ENCODE assay signal across 15 mouse cellular contexts in the genomic region with DNA sequence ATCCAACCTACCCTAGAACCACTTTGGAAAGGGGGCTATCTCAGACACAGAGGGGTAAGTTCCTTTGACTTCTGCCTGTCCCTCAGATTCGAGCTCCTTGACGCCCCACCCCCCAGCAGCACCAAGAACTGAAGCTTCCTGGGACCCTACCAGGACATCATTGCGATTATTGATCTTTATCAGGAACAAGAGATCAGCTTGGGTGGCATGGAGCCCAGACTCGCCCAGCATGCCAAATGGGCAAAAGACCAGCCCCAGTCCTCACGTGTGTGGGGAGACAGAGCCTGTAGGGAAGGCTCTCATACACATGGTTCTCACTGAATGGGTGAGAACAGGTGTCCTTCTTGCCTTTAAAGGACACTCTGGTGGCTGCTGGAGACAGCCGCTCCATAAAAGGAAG. TPM values are rescaled to one million over a fixed set of nuclear protein-coding genes. Genes with fewer than 3 reads are reported as not detected.
DNase-seq lines count a peak whose midpoint lies in the region; ATAC-seq and TF ChIP-seq lines count a peak whose summit lies in the region.
"Had no signal": no experiment of that assay in that cellular context is flagged by ENCODE, and none has a peak within 500 bp of the region (broad histone marks: within the 10 kb centered on the region; RNA-seq: fewer than 3 reads in every experiment).

No protein-coding gene starts in this region.

- DNase-seq in heart, embryonic 10.5 days (ENCODE audit: low spot score) = no peak
- no peak for DNase-seq in heart, postnatal 14 days
- peak; percentile 54 for DNase-seq in midbrain, embryonic 11.5 days (ENCODE audit: low spot score, missing footprints)
- no peak for DNase-seq in liver, embryonic 11.5 days (ENCODE audit: low spot score)
- peak; percentile 64 for DNase-seq in testis, postnatal 10 days (ENCODE audit: low spot score)
- DNase-seq in lung, postnatal 0 days (ENCODE audit: low spot score) = no peak
- DNase-seq: adrenal gland, adult 8-10 months; cerebellum, postnatal 25 days; right cerebral cortex, adult 18-20 months; thymus, postnatal 36 days had no signal

- H3K36me3 ChIP-seq in heart, embryonic 10.5 days = no peaks in the 10 kb centered on the region; the same call in 1 of the 2 replicates
- H3K36me3 ChIP-seq in midbrain, embryonic 11.5 days (ENCODE audit: control insufficient read depth, insufficient read depth, low read length) = no peaks in the 10 kb centered on the region
- H3K36me3 ChIP-seq in midbrain, embryonic 15.5 days (replicated peaks) = no peaks in the 10 kb centered on the region
- no peaks in the 10 kb centered on the region for H3K36me3 ChIP-seq in liver, embryonic 11.5 days (ENCODE audit: control insufficient read depth, insufficient read depth, low read length)
- H3K36me3 ChIP-seq in lung, postnatal 0 days (ENCODE audit: insufficient read depth, low read length) = no peaks in the 10 kb centered on the region
- H3K36me3 ChIP-seq: kidney, embryonic 15.5 days; limb, embryonic 15.5 days; neural tube, embryonic 13.5 days had no signal

- WGBS in heart, embryonic 10.5 days = 71% methylated on average over 6 of the region's 6 CpGs
- 92% methylated on average over 6 of the region's 6 CpGs for WGBS in midbrain, embryonic 11.5 days
- 83% methylated on average over 6 of the region's 6 CpGs for WGBS in midbrain, embryonic 15.5 days
- 73% methylated on average over 6 of the region's 6 CpGs for WGBS in liver, embryonic 11.5 days
- WGBS in lung, postnatal 0 days = 74% methylated on average over 6 of the region's 6 CpGs

- no peaks in the 10 kb centered on the region for H3K9me3 ChIP-seq in heart, embryonic 10.5 days
- H3K9me3 ChIP-seq in midbrain, embryonic 11.5 days (ENCODE audit: control insufficient read depth, low read length) = no peaks in the 10 kb centered on the region
- no peaks in the 10 kb centered on the region for H3K9me3 ChIP-seq in midbrain, embryonic 15.5 days
- H3K9me3 ChIP-seq in liver, embryonic 11.5 days (ENCODE audit: control insufficient read depth, low read length) = no peaks in the 10 kb centered on the region
- H3K9me3 ChIP-seq in lung, postnatal 0 days (ENCODE audit: low read length) = no peaks in the 10 kb centered on the region
- H3K9me3 ChIP-seq: kidney, embryonic 15.5 days; limb, embryonic 15.5 days; neural tube, embryonic 13.5 days had no signal

- peaks cover 23% of the 10 kb centered on the region for H3K4me1 ChIP-seq in heart, embryonic 10.5 days
- H3K4me1 ChIP-seq in midbrain, embryonic 11.5 days (ENCODE audit: control insufficient read depth, insufficient read depth, low read length) = peaks cover 14% of the 10 kb centered on the region
- peaks cover 20% of the 10 kb centered on the region for H3K4me1 ChIP-seq in midbrain, embryonic 15.5 days
- peaks cover 31% of the 10 kb centered on the region for H3K4me1 ChIP-seq in liver, embryonic 11.5 days (replicated peaks; ENCODE audit: control insufficient read depth, insufficient read depth, low read length)
- H3K4me1 ChIP-seq in lung, postnatal 0 days (ENCODE audit: insufficient read depth, low read depth, low read length) = no peaks in the 10 kb centered on the region

- TF ChIP-seq EP300 in lung, postnatal 0 days (IDR thresholded peaks at IDR 0.05) = no peak

- H3K27me3 ChIP-seq in heart, embryonic 10.5 days (ENCODE audit: insufficient read depth, poor library complexity, severe bottlenecking) = no peaks in the 10 kb centered on the region
- no peaks in the 10 kb centered on the region for H3K27me3 ChIP-seq in midbrain, embryonic 11.5 days (ENCODE audit: control insufficient read depth, insufficient read depth, low read length)
- no peaks in the 10 kb centered on the region for H3K27me3 ChIP-seq in midbrain, embryonic 15.5 days (replicated peaks)
- H3K27me3 ChIP-seq in liver, embryonic 11.5 days (replicated peaks; ENCODE audit: control insufficient read depth, insufficient read depth, low read length) = no peaks in the 10 kb centered on the region
- H3K27me3 ChIP-seq in lung, postnatal 0 days (replicated peaks; ENCODE audit: insufficient read depth, low read length) = no peaks in the 10 kb centered on the region
- H3K27me3 ChIP-seq: kidney, embryonic 15.5 days; limb, embryonic 15.5 days; neural tube, embryonic 13.5 days had no signal

- peak overlapping the region; percentile 72 for H3K27ac ChIP-seq in heart, embryonic 10.5 days
- H3K27ac ChIP-seq in midbrain, embryonic 11.5 days (ENCODE audit: low read depth, low read length) = no peak overlapping the region; the same call in 1 of the 2 replicates
- H3K27ac ChIP-seq in midbrain, embryonic 15.5 days = no peak overlapping the region
- H3K27ac ChIP-seq in liver, embryonic 11.5 days (ENCODE audit: low read depth, low read length) = peak overlapping the region; percentile 90
- no peak overlapping the region for H3K27ac ChIP-seq in lung, postnatal 0 days (ENCODE audit: low read length)
- H3K27ac ChIP-seq: kidney, embryonic 15.5 days; limb, embryonic 15.5 days; neural tube, embryonic 13.5 days; stomach, postnatal 0 days had no signal

- H3K4me2 ChIP-seq in midbrain, embryonic 11.5 days = no peak overlapping the region
- H3K4me2 ChIP-seq in midbrain, embryonic 15.5 days = no peak overlapping the region
- no peak overlapping the region; the same call in 1 of the 2 replicates for H3K4me2 ChIP-seq in liver, embryonic 11.5 days
- no peak overlapping the region for H3K4me2 ChIP-seq in lung, postnatal 0 days (replicated peaks; ENCODE audit: low read depth, low read length)
- H3K4me2 ChIP-seq: kidney, embryonic 15.5 days; limb, embryonic 15.5 days; neural tube, embryonic 13.5 days had no signal

- intact Hi-C loops in heart, postnatal 14 days (cut with DNase I) = loop anchor here (5.0 kb wide), 1 partner anchor 78 kb away; a partner anchor contains a TSS

- ATAC-seq in midbrain, embryonic 11.5 days (ENCODE audit: low FRiP score) = no peak
- no peak for ATAC-seq in midbrain, embryonic 15.5 days (replicated peaks)
- ATAC-seq in liver, embryonic 11.5 days (replicated peaks; ENCODE audit: low FRiP score) = no peak
- no peak for ATAC-seq in lung, postnatal 0 days

- no peak overlapping the region for H3K9ac ChIP-seq in midbrain, embryonic 11.5 days (ENCODE audit: low read length)
- H3K9ac ChIP-seq in midbrain, embryonic 15.5 days = no peak overlapping the region
- H3K9ac ChIP-seq in liver, embryonic 11.5 days (ENCODE audit: low read depth, low read length) = no peak overlapping the region
- H3K9ac ChIP-seq in lung, postnatal 0 days (replicated peaks; ENCODE audit: low read depth) = no peak overlapping the region
- H3K9ac ChIP-seq: kidney, embryonic 15.5 days; limb, embryonic 15.5 days; neural tube, embryonic 13.5 days had no signal

- H3K4me3 ChIP-seq in heart, embryonic 10.5 days = no peak overlapping the region
- no peak overlapping the region for H3K4me3 ChIP-seq in midbrain, embryonic 11.5 days (ENCODE audit: low read depth, low read length)
- no peak overlapping the region for H3K4me3 ChIP-seq in midbrain, embryonic 15.5 days
- no peak overlapping the region for H3K4me3 ChIP-seq in liver, embryonic 11.5 days (ENCODE audit: low read depth, low read length)
- no peak overlapping the region for H3K4me3 ChIP-seq in lung, postnatal 0 days (ENCODE audit: low read depth, low read length)
- H3K4me3 ChIP-seq: kidney, embryonic 15.5 days; limb, embryonic 15.5 days; neural tube, embryonic 13.5 days had no signal

- TF ChIP-seq CTCF in lung, postnatal 0 days (IDR thresholded peaks at IDR 0.05) = no peak

RNA-seq across cellular contexts. Expression of a gene that starts 2.7 kb away (rescaled TPM):
- 72.7 and 87.6 TPM in 2 replicates for polyA plus RNA-seq in heart, embryonic 10.5 days (2016; fragmentation: Nextera tagmentation; extraction: Ambion mirVana)
- total RNA-seq in heart, postnatal 14 days (2021) = 1 to 10 TPM; 7.8 to 9.8 TPM
- 76.4 and 80.5 TPM in 2 replicates for polyA plus RNA-seq in midbrain, embryonic 11.5 days (2014; fragmentation: Nextera tagmentation; extraction: Ambion mirVana)
- 215 and 222 TPM in 2 replicates for polyA plus RNA-seq in midbrain, embryonic 15.5 days (2015; fragmentation: Nextera tagmentation; extraction: Ambion mirVana)
- polyA plus RNA-seq in liver, embryonic 11.5 days (2014; fragmentation: Nextera tagmentation; extraction: Ambion mirVana) = 48.8 and 54.3 TPM in 2 replicates
- polyA plus RNA-seq in lung, postnatal 0 days (2015; fragmentation: Nextera tagmentation; extraction: Ambion mirVana) = 35.0 and 36.8 TPM in 2 replicates

Comparison
In these comparisons a context has a peak if more than half of its experiments do, and no peak if none do; other contexts are left out.
1. DNase-seq: peak in midbrain, embryonic 11.5 days (single experiment) and testis, postnatal 10 days (single experiment); none in heart, embryonic 10.5 days (single experiment), heart, postnatal 14 days (0 of 2), liver, embryonic 11.5 days (single experiment) and lung, postnatal 0 days (single experiment).
2. H3K27ac ChIP-seq: peak in heart, embryonic 10.5 days (single experiment) and liver, embryonic 11.5 days (single experiment); none in midbrain, embryonic 11.5 days (single experiment), midbrain, embryonic 15.5 days (single experiment) and lung, postnatal 0 days (single experiment).